Mouse (Mus musculus) skeletal muscle tissue, adult 2 months (tissue): ENCODE data around the gene Mmgt2.

Experiments
- DNase-seq: peaks from one replicate; pipeline ENCODE4 v3.0.0-alpha.2; 2012; ENCODE audit warnings: low read depth, low spot score

The Mmgt2 gene

GRCm38 (mm10) chr11:62701218-62701617, 52.8 kb downstream of the Mmgt2 start:
- DNase-seq: no peak

- DNase-seq: no peak
Observed at GRCm38 (mm10) chr11:62706141-62706540, 57.7 kb downstream of the Mmgt2 start.

GRCm38 (mm10) chr11:62708252-62708651, 59.8 kb downstream of the Mmgt2 start:
- DNase-seq: no peak

- no peak for DNase-seq
Observed at GRCm38 (mm10) chr11:62710657-62711056, 62.2 kb downstream of the Mmgt2 start.
